Mouse (Mus musculus): ENCODE data around the gene Sgip1. TPM values are rescaled to one million over a fixed set of nuclear protein-coding genes. Genes with fewer than 3 reads are reported as not detected.

The Sgip1 gene
- total RNA-seq, 4 experiments from 2014 or later, result 6.6 to 15.5 (median 10.4) TPM

DNA sequence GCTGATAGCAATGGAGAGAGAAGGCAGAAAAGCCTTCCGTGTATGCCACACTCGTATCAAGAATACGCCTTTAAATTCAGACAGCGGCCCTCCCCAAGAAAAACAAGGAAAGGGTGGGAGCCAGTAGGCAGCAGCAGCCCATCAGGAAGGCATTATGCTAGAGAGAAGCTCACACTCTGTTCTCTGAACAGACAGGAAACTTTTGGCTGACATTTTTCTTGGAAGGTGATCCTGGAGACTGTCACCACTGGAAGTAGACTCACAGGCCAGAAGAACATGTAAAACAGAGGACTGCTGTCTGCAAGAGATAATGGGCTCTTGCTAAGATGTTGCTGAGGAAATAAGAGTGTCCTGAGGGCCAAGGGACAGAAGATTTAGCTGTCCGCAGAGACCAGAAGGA lies 158.6 kb downstream of the Sgip1 start:
- no peak for DNase-seq

GRCm38 (mm10) chr4:102900166-102900565 lies 159.1 kb downstream of the Sgip1 start:
- no peak for DNase-seq

DNA sequence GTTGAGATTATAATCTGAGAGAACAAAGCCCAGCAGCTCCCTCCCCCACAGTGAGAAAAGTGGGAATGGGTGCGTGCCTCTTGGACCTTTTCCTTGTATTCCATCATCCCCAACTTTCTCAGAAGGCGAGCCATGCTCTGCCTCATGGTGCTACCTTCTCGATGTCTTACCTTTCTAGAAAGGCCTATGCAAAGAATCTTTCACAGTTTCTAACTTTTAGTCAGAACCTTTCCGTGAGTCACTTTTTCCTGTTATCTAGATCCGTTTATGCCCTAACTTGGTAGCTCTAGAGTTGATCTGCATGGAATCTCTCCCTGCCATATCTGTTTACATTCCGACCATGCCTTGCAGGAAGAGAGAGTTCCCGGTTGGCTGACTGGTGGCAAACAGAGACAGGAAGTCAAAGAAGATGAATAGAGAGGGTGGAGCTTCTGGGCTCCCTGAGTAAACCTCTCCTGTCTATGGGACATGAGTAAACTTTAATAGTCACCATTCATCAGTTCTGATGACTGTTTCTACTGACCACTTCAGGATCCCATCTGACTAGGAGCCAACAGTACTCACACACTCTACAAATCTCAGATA lies 166.8 kb downstream of the Sgip1 start:
- no peak for DNase-seq

- no peak for DNase-seq
Measured at GRCm38 (mm10) chr4:102910191-102910590, 169.1 kb downstream of the Sgip1 start.

GRCm38 (mm10) chr4:102913176-102913575 lies 172.1 kb downstream of the Sgip1 start:
- DNase-seq, result no peak

DNA sequence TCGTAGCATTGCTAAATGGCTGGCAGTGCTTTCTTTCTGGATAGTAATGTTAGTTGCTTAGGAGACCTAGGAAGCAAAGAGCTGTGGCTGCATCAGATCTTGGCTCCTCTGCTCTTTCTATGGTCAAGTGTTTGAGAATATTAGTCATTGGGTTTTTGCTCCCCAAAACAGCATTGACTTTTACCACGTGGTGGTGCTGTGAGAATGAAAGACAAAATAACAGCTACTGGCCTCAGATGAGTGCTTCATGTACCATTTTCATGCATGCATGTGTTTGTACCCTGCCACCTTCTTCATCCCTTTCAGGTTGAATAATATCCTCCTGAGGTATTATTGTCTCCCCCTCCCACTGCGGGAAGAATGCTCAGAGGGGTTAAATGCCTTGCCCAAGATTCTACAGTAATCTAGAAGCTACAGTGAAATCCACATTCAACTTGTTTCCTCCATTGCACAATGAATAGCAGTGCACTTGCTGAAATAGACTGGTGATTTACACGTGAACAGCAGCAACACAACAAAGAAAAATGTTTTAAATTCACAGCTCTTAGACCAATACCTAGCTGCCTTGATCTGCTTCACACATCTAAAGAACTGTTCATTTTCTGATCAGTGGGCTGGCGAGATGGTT lies 172.7 kb downstream of the Sgip1 start:
- DNase-seq, result no peak

GRCm38 (mm10) chr4:102918191-102918590 lies 177.1 kb downstream of the Sgip1 start:
- DNase-seq, result no peak

DNA sequence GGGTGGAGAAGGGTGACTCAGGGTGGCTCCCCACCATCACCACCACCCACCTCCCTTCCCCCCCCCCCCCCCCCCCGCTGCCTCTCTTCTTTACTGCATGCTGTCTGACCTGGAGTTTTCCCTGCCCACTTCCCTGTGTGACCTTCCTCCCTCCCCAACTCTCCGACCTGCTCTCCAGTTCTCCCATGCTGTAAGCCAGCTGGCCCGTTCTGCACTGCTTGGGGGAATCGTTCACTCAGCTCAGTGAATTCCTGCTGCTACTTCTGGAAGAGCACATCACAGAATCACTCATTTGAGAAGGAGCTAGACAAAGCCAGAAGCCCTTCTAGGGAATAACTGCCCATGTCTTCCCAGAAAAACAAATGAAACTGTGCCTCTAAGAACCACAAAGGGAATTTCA lies 188.4 kb downstream of the Sgip1 start:
- no peak for DNase-seq

GRCm38 (mm10) chr4:102930679-102931078 lies 189.6 kb downstream of the Sgip1 start:
- no peak for DNase-seq

GRCm38 (mm10) chr4:102940266-102940665 lies 199.2 kb downstream of the Sgip1 start:
- no peak for DNase-seq

DNA sequence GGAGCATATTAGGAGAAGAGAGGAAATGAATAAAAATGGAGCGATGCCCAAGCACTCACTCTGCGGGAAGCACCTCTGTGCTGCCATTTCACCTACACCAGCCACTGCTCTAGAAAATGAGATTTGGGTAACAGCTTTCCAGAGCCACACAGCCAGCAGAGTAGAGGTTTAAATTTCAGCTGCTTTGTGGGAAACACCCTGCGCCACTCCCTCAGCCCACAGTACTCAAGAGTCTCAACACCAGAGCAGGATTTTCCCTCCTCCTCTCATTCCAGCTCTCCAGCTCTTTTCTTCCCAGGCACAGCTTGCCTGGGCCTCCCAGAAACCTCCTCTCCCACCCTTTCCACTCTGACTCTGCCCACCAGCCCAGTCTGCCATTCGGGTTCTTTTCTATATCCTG lies 199.6 kb downstream of the Sgip1 start:
- no peak for DNase-seq

DNA sequence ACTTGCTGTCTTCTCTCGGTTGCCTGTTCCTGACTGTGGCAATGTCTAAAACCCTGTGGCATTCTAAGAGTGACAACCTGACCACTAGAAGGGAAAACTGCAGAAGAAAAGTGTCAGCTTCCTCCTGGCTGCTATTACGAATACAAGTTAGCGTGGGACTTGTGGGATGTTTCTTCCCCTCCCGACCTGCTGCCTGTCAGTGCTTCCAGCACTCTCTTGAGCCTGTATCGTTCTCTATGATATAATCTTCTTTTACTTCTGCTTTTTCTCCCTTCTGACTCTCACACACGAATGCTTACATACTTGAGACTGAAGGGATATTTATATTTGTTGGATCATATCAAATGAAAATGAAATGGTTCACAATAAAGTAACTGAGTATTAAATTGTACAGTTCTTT lies 203.2 kb downstream of the Sgip1 start:
- no peak for DNase-seq

- no peak for DNase-seq
Measured at GRCm38 (mm10) chr4:102952476-102952875, 211.4 kb downstream of the Sgip1 start.

DNA sequence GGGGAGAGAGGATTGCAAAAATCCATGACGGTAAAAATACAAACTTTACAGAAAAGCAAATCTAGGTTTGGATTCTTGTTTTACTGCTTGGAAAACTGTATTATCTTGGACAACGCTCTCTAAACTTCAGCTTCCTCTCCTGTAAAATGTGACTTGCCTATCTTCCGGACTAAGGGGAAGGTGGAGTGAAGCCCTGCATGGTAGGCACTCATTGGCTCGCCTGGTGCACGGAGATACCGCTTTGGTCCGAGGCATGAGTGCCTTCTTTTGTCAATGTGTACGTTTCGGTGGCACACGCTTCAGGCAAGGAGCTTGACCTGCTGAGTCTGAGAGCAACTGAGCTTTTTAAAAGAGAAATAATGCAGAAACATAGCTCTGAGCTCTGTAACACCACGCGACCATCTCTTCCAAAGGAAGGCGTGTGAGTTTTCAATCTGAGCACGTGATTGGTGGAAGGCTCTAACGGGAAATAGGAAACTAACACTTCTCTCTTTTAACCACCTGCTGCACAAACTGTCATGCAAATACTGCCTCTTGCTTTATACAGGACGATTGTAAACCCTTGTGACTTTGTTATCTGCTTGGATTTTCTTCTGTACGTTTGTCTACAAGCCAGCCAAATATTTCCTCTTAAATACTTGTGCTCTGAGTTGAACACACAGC lies 214.3 kb downstream of the Sgip1 start:
- no peak for DNase-seq

GRCm38 (mm10) chr4:102959409-102959808 lies 218.3 kb downstream of the Sgip1 start:
- no peak for DNase-seq

- DNase-seq, result no peak
Measured at GRCm38 (mm10) chr4:102964174-102964573, 223.1 kb downstream of the Sgip1 start.

DNA sequence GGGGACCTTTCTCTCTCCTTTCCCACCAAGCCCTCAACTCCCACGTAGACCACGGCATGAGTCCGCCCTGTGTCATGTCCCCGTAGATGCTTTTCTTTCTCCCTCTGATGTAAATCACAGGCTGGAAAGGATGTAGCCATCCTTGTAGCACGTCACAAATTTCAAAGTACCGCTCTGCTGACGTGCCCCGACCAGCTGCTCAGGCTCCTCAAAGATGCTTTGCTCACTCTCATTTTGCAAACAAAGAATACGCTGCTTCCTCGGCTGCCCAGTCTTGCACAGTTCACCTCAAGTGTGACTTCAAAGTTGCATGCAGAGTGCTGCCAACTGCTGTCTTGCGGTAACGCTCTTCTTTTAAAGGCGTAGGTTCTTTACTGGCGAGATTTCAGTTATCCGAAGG lies 226.7 kb downstream of the Sgip1 start:
- DNase-seq, result no peak

DNA sequence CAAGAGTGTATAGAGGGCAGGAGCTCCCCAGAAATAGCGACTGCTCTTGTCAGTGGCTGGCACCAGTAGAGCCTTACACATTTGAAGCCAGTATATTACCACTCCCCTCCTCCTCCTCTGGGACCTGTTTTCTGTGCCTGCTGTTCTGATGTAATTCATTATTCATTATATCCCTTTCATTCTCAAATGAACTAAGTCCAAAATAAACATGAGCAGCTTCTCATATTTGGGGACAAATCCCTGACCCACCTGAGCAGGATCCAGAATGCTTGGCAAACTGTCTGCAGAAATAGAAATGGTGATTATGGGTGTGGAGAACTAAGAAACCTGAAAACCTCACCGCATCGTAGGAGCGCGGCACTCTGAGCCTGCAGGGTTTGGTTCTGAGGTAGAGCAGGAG lies 228.5 kb downstream of the Sgip1 start:
- no peak for DNase-seq

GRCm38 (mm10) chr4:102971159-102971558 lies 230.1 kb downstream of the Sgip1 start:
- no peak for DNase-seq

GRCm38 (mm10) chr4:102972071-102972470 lies 231.0 kb downstream of the Sgip1 start:
- no peak for DNase-seq

DNA sequence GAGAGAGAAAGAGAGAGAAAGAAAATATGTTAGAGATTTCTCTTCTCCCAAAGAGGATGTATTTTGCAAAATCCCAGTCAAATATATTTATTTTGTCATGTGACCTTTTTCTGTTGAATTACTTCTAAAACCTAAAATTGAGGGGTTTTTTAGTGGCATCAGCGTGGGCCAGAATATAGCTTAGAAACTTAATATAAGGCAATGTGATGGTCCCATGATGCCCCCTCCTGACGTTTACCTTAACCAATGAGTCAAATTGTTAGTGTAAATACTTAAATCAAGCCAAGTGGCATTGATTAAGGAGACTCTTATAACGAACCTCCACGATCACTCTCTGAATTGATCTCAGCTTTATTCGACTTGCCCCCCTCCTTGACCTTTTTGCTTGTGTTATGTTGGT lies 233.1 kb downstream of the Sgip1 start:
- DNase-seq, result no peak

DNA sequence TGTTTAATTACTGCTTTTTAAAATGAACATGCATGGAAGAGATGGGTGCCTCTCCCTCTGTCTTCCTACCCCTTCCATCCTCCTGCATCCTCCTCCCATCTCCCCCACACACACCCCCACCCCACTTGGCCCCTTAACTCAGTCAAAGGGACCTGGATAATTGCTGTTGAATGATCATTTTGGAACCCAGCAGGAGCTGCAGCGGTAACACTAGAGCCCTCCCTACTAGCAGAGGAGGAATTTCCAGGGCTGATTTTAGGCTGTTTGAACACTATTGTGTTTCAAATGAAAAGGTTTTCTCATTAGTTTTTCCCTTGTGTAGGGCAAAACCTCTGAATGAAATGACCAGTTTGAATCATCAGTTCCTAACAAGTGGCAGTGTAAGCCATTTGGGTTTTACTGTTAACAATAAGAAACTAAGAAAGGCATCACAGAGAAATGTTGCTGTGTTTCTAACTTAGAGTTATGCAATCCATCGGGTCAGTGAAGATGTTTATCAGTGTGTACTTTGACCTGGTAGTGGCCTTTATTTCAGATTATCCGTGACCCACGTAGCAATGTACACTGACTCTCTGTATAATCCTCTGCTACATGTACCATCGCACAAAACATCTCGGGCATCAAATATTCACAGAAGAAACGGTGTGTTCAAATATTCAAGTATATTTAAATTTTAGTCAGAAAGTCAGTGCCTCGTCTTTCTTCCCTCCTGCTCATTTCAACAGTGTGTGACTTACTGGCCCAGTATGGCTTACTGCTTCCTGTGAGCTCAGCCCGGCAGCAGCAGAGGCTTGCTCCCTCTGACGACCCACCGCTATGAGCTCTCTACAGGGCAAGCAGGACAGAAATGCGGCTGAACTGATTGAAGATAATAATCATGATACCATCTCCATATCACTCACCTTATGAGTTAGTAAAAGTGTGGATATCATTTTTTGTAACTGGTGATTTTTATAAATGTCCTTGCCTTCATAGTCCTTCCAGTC lies 235.5 kb downstream of the Sgip1 start:
- DNase-seq, result no peak

DNA sequence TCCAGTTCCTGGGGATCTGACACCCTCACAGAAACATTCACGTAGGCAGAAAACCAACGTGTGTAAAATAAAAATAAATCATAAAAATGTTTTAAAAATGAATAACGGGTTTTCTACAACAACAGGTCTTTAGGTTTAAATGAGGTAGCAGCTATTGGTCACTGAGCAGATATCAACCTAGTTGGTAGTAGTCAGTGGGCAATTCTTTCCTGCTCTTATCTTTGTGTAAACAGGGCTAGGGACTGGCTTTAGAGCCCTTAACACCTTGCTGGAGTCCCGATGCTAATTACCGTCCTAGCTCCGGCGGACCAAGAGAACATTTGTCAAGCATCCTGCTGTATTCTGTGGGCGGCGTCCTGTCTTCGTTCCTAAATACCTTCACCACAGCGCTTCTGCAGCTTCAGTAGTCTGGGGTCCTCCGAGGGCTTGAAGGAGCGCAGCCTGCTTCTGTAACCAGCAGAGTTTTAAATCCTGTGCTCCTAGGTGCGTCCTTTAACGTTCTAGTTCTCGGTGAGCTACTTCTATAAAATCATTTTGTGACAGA lies 236.8 kb downstream of the Sgip1 start:
- DNase-seq, result no peak
